Mouse (Mus musculus) telencephalon, adult 2 months (tissue): ENCODE measurements around the gene 1700018B08Rik.
A peak's percentile ranks its signal among the peaks of the same experiment; 100 is the strongest.

Experiments used
- DNase-seq: peaks from one replicate; pipeline ENCODE4 v3.0.0-alpha.2; 2011; ENCODE audit warnings: low read depth, low spot score

The 1700018B08Rik gene

GRCm38 (mm10) chr8:121562941-121563351 is 18.8 kb upstream of the 1700018B08Rik start:
- no peak for DNase-seq

GRCm38 (mm10) chr8:121561636-121562345 is 17.7 kb upstream of the 1700018B08Rik start:
- no peak for DNase-seq

DNA sequence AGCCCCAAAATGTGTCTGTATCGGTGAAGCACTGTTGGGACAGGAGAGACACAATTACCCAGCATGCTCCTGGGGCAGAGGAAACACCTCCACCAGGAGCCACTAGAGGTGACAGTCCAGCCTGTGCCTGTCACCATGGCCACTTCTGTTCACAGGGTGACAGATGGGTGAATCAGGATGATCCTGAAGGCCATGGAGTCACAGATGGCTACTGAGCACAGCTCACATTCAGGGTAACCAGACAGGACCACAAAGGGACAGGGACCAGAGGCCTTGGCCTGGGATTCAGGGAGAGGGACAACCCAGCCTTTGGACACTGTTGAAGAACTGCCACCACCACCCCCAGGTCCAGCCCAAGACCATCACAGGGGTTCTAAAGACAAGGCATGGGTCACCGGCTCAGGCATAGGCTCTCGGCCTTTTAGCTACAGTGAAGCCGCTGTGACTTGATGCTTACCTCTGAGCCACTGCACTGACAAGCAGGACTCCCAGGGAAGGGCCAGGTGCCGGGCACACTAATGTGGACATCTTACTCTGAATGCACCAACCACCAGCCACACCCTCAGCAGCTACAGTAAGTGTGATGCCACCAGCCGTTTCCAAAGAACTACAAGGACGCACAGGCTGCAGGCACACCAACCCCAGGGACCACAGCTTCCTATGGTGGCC is 16.4 kb upstream of the 1700018B08Rik start:
- DNase-seq: no peak

- DNase-seq: no peak
Observed at GRCm38 (mm10) chr8:121559801-121560200, 15.7 kb upstream of the 1700018B08Rik start.

GRCm38 (mm10) chr8:121558538-121558937 is 14.4 kb upstream of the 1700018B08Rik start:
- no peak for DNase-seq

DNA sequence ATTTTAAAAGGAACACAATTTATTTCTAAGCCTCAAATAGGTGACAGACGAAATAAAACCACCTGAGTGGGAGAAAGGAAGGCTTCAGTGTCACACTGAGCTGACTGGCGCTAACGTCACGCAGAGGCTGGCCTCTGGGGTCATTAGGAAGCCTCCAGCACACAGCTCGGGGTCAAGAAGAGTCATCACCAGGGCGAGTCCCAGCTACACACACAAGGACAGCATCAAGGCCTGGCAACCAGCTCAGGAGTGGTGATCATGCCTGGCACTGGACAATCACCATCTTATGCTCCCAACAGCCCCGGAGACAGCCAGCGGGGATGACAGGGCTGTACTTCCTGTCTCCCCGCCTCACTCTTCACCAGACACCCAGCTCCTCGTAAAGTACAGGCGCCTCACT is 13.6 kb upstream of the 1700018B08Rik start:
- DNase-seq: no peak

DNA sequence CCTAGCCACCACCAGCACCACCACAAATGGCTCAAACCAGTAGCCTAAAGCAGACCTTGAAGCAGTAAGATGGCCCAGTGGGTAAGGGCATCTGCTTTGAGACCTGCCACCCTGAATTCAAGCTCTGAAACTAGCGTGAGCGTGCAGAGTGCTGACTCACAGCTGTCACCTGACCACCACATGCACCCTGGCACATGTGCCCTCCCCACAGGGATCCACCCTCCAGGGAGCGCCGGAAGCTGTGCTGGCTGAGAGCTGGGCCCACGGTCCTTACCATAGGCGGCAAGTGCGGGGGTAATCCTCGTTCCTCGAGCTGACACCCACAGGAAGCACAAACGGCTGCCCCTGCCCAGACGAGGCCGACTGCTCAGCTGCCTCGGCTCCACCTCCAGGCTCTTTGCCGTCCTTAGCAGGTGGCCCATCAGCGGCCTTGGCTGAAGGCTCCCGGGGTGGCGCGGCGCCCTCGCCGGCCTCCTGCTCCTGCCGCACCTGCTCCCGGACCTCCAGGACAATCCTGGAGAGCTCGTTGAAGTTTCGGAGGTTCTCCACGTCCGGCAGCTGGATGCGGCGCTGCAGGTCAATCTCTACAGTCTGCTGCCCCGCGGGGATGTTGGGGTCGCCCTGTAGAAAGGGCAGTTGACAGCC is 9.8 kb upstream of the 1700018B08Rik start:
- no peak for DNase-seq

DNA sequence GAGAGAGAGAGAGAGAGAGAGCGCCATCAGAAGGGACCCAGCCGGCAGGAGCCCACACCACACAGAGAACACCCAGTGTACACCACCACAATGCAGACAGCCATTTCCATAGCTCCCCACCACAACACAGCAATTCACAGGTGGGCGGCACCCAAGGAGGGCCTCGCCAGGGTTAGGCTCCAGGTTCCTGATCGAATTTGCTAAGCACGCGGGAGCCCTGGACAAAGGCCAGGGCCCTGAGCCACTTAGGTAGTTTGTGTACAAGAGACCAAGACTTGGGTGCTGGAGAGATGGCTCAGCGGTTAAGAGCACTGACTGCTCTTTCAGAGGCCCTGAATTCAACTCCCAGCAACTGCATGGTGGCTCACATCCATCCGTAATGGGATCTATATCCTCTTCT is 8.4 kb upstream of the 1700018B08Rik start:
- DNase-seq: no peak

DNA sequence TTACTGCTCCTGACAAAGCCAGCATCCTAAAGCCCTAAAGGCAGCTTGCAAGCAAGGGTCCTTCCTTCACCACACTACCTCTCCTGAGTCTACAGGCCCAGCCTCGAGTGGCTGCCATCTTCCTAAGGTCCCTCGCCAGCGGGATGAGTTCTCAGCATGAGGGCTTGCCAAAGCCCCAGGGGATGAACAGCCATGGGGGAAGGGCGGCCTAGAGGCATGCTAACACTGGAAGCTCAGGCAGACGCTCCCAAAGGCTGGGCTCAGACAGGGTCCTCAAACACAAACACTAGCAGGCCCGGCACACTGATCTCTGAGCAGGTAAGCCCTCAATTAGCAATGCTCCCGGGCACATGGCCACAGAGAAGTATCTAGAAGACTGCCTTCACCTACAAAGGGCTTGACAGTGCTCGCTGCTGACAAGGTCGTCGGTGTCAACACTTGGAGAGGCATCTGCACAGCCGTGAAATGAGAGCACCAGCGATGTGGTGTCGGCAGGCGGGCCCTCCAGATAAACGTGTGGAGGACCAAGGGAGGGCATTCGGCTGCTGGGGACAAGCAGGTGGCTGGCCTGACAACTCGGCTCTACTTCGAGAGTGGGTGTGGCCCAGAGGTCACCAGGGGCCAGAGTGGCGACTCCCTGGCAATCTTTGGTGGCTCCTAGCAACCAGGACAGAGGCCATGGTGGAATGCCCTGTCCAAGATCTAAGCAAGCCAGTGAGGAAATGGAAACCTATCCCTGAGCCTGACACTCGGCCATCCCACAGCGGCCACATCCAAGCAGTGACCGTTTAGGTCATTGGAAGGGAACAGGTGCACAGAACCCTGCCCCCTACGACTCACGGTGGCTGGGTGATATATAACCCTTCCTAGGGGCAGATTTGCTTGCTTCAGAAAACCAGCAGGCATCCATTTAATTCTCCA is 7.2 kb upstream of the 1700018B08Rik start:
- DNase-seq: no peak

GRCm38 (mm10) chr8:121550056-121550455 is 5.9 kb upstream of the 1700018B08Rik start:
- no peak for DNase-seq

DNA sequence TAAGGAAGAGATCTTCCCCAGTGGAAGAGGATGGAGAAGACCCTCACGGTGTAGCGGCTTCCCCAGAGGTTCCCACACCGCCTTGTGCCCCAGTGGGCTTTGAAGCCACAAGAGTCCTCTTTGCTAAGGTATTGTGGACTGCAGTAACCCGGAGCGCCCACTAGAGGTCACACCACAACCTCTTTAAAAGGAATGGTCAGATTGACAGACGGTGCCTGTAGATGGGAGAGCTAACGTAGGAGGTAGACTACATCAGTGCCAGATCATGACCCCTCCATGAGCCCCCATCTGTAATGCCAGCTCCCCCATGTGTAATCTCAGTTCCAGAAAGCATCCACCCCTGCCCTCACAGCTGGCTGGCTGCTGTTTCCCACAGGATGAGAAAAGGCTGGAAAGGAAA is 3.0 kb upstream of the 1700018B08Rik start:
- DNase-seq: peak; percentile 58

DNA sequence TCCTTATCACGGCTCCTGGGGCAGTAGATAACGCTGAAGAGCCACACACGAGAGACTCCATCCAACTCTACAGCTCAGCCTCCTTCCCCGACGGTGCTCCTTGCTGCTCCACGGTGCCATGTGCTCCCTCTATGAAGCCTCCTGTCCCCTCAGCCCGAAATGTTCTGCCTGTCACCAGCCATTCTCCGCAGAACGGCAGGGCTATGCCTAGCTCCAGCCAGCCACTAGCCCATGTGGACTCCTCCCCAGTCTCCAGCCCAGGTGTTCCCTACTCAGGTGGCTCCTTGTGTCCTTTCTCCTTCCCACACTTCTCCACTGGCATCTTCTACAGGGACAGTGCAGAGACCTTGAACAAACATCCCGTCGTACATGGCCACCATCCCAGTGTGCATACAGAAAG is 816 bp upstream of the 1700018B08Rik start:
- no peak for DNase-seq

- no peak for DNase-seq
Observed at GRCm38 (mm10) chr8:121542901-121543300, 1.2 kb downstream of the 1700018B08Rik start.

DNA sequence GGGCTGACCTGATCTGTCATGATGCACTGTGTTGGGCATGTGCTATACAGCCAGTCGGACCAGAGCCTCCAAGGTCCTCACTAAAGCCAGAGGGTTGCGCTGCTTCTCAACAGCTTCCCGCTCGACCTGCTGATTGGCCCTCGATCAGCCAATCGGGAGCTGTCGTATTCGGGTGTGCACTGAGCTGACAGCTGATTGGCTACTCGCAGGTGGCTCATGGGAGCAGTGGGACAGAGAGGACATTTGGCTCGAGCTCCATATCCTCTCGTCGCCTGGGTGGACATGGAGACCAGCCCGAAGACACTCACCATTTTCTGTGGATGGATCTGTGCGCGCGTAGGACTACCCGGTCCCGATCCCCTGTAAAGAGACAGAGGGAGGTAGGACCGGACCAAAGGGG is 2.3 kb downstream of the 1700018B08Rik start:
- no peak for DNase-seq

DNA sequence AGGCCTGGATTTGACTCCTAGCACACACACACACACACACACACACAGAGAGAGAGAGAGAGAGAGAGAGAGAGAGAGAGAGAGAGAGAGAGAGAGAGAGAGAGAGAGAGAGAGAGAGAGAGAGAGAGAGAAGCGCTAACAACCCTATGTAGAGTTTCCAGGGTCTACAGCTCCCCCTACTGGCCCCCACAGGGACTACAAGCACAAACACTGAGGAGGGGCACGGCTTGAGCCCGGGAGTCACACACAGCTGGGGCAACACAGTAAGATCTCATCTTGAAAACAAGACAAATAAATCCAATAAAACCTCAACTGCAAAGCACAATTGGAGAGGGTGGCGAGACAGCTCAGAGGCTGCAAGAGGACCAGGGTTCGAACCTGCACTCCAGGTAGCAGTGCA is 11.7 kb downstream of the 1700018B08Rik start:
- DNase-seq: no peak

DNA sequence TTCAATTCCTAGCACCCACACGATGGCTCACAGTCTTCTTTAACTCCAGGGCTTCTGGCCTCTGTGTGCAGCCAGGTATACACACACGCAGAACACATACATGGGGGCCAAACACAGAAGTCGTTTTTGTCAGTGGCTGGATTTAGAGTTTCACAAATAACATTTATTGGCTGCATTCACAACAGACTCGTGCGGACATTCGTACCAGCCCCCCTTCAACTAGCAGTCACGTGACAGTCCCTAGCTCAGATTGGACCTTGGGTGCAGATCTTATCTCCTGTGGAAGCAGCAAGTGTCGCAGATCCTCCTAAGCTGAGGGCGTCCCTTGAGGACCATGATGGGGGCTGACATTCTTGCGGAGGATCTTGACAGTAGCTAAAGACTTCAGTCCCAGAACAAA is 13.5 kb downstream of the 1700018B08Rik start:
- no peak for DNase-seq

DNA sequence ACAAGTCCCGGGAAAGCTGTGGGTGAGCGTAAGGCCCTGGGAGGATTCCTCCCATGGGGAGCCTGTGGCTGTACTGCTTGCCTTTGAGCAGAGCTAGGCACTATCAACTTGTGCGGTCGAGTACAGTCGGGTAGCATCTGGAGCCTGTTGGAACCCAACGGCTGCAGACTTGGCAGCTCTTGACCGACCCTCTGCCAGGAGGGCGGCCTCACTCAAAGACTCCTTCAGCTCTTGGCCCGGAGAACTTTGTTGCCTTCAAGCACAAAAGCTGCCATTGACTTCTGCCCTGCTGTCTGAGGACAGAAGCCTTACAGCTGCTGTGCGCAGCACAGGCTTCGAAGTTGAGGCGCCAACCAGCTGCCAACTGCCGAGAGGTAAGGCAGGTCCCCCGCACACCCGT is 15.3 kb downstream of the 1700018B08Rik start:
- DNase-seq: no peak

GRCm38 (mm10) chr8:121527751-121528150 is 16.4 kb downstream of the 1700018B08Rik start:
- DNase-seq: no peak

DNA sequence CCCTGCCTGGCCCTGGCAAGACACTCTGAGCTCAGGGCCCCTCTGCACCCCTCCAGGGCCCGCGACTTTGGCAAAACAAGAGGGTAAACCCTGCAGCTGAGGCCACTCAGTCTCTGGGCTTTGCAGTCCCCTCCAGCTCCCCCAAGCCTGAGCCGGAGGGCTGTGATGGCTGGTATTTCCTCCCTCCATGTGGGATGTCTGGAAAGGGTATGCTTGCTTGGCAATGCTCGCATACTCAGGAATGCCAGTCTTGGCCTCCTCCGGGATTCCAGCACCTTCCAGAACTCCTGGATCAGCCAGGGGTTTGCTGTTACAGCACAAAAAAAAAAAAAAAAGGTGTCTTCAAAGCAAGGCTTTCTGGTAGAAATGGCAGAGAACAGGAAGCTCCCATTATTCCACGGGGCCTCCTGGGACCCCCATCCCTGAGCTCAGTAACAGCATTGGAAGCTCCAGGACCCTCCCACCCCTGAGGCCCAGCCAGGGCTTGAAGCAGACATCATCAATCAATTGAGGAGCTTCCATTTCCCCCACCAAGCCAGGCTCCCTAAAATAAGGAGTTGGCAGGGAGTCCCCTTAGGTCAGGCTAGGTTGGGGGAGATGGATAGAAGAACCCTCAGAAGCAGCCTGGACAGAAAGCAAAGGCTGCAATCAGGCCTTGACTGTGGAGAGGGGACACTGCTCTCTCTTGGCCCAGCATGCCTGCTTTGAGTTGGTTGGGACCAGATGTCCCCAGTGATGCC is 17.1 kb downstream of the 1700018B08Rik start:
- DNase-seq: no peak

DNA sequence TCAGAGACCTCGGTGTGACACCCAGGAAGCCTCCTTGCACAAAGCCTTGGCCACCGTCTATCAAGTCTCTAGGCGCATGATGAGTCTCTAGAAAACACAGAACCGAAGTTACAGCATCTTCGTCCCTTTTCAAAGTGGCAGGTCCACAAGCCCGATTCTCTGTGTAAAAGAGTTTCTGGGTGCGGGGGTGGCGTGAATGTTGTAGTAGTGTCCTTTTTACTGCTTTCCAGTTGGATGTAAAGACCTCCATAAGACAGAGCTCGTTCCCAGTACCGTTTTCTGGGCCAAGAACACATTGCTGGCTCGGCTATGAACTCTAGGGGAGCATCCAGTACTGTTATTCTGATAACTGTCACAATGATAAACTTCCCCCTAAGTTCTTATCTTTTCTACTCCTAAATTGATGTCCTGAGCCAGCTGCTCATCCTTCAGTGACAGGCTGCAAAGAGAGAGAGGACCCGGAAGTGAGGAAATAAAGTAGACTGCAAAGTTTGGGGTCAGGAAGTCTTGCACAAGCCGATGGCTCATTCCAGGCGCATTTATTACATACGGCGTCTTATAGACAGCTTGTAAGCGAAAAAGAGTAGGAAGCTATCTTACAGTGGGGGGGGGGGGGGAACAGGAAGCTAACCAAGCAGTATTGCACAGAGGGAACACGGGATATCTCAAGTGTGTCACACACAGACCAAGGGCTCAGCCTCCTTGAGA is 18.9 kb downstream of the 1700018B08Rik start:
- no peak for DNase-seq
